Mouse (Mus musculus): ENCODE measurements around the gene Oas3.

DNA sequence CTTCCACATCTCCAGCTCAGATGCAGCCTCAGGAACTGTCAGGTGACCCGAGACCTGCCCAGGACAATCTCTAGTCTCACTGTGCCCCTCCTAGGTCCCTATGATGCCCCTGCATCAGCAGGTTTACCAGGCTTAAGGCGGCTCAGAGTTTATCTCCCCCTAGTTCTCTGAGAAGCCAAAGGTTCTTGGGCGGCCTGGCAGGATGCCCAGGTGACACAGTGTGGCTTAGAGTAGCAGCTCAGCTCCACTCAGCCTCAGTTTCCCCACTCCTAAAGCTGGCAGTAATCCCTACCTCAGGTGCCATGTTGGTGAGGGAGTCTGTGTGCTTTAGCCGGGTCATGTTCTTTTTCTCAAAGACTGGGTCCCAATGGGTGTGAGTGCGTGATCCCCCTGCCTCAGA, 660 bp downstream of the Oas3 start:
- TF ChIP-seq CTCF (IDR thresholded peaks at IDR 0.05; ENCODE audit: low read depth, low read length) (no peak), POLR2A (IDR thresholded peaks at IDR 0.05; ENCODE audit: insufficient read depth, low read length) (no peak)
